23 mouse cellular contexts compared by ENCODE assay signal in genomic region chr4:155779498-155779897, GRCm38 (mm10). TPM values are rescaled to one million over a fixed set of nuclear protein-coding genes. Genes with fewer than 3 reads are reported as not detected.
"Had no signal": no experiment of that assay in that cellular context is flagged by ENCODE, and none has a peak within 500 bp of the region (broad histone marks: within the 10 kb centered on the region; RNA-seq: fewer than 3 reads in every experiment).

No protein-coding gene starts in this region.

- DNase-seq: kidney, adult 2 months; kidney, postnatal 25 days; layer of hippocampus, adult 9-11 months; liver, postnatal 0 days; lung, embryonic 14.5 days; thymus, postnatal 36 days had no signal

- H3K27ac ChIP-seq: kidney, postnatal 0 days; limb, embryonic 15.5 days; liver, embryonic 14.5 days; macrophage; midbrain, embryonic 12.5 days; stomach, embryonic 15.5 days had no signal

- H3K4me3 ChIP-seq: layer of hippocampus, adult 2 months; limb, embryonic 15.5 days; midbrain, embryonic 12.5 days; stomach, embryonic 15.5 days had no signal

RNA-seq across cellular contexts. Expression of gene Vwa1, which starts 5.0 kb away (rescaled TPM):
- total RNA-seq: megakaryocyte, adult 5-6 weeks; monocyte, adult 5-6 weeks had no signal

RNA-seq across cellular contexts. Expression of gene Tmem88b, which starts 6.2 kb away (rescaled TPM):
- total RNA-seq: megakaryocyte, adult 5-6 weeks; monocyte, adult 5-6 weeks had no signal
- polyA plus RNA-seq: macrophage had no signal

RNA-seq across cellular contexts. Expression of gene Ankrd65, which starts 10.7 kb away (rescaled TPM):
- total RNA-seq: layer of hippocampus, postnatal 25 days; left cerebral cortex, postnatal 25 days; megakaryocyte, adult 5-6 weeks; monocyte, adult 5-6 weeks had no signal
- polyA plus RNA-seq: large intestine, adult 2 months; limb, embryonic 11.5 days; limb, embryonic 15.5 days; liver, embryonic 11.5 days; lung, embryonic 14.5 days; macrophage; midbrain, embryonic 12.5 days; midbrain, embryonic 16.5 days; neural tube, embryonic 11.5 days; neural tube, embryonic 14.5 days had no signal
